Mouse (Mus musculus): ENCODE data around the gene Opcml.

- TF ChIP-seq E2F4 (IDR thresholded peaks at IDR 0.05; ENCODE audit: insufficient read depth) (no peak), POLR2AphosphoS2 (IDR thresholded peaks at IDR 0.05; ENCODE audit: insufficient read length, low read depth) (no peak), POLR2A (IDR thresholded peaks at IDR 0.05; ENCODE audit: insufficient read length, low read depth) (no peak), REST (IDR thresholded peaks at IDR 0.05; ENCODE audit: insufficient read depth, insufficient read length) (no peak), USF1 (IDR thresholded peaks at IDR 0.05; ENCODE audit: low read depth) (no peak), MYOG (IDR thresholded peaks at IDR 0.05; ENCODE audit: control insufficient read depth in 1 of 3, insufficient read depth in 1 of 3, insufficient read length in 2 of 3, low read depth in 2 of 3) (no peak), CEBPB (IDR thresholded peaks at IDR 0.05; ENCODE audit: insufficient read depth, poor library complexity, severe bottlenecking) (no peak), SRF (IDR thresholded peaks at IDR 0.05; ENCODE audit: control insufficient read depth, insufficient read length, low read depth) (no peak), MYOD1 (IDR thresholded peaks at IDR 0.05; ENCODE audit: control insufficient read depth in 1 of 3, insufficient read length in 2 of 3, low read depth in 2 of 3) (no peak), MAX (IDR thresholded peaks at IDR 0.05; ENCODE audit: low read depth) (no peak), TCF12 (IDR thresholded peaks at IDR 0.05; ENCODE audit: insufficient read depth, poor library complexity, severe bottlenecking) (no peak)
Observed at GRCm38 (mm10) chr9:28395638-28396037, 605.1 kb downstream of the Opcml start.
